Mouse (Mus musculus): Measurements from ENCODE around the gene Rassf3.

Rassf3 gene

GRCm38 (mm10) chr10:121429581-121429980, 46.6 kb downstream of the Rassf3 start:
- no peak for DNase-seq (ENCODE audit: low spot score)

- DNase-seq (ENCODE audit: low spot score) = no peak
Observed at GRCm38 (mm10) chr10:121429089-121429488, 47.1 kb downstream of the Rassf3 start.

GRCm38 (mm10) chr10:121428011-121428711, 48.0 kb downstream of the Rassf3 start:
- DNase-seq (ENCODE audit: low spot score) = no peak

GRCm38 (mm10) chr10:121427136-121427535, 49.0 kb downstream of the Rassf3 start:
- no peak for DNase-seq (ENCODE audit: low spot score)

GRCm38 (mm10) chr10:121426458-121427070, 49.6 kb downstream of the Rassf3 start:
- no peak for DNase-seq (ENCODE audit: low spot score)

- DNase-seq (ENCODE audit: low spot score) = no peak
Observed at GRCm38 (mm10) chr10:121425506-121426025, 50.6 kb downstream of the Rassf3 start.

- DNase-seq (ENCODE audit: low spot score) = no peak
Observed at GRCm38 (mm10) chr10:121425079-121425478, 51.1 kb downstream of the Rassf3 start.

GRCm38 (mm10) chr10:121424455-121424854, 51.7 kb downstream of the Rassf3 start:
- DNase-seq (ENCODE audit: low spot score) = no peak

GRCm38 (mm10) chr10:121423541-121424349, 52.4 kb downstream of the Rassf3 start:
- DNase-seq (ENCODE audit: low spot score) = no peak

GRCm38 (mm10) chr10:121422294-121422693, 53.9 kb downstream of the Rassf3 start:
- DNase-seq (ENCODE audit: low spot score) = no peak

- DNase-seq (ENCODE audit: low spot score) = no peak
Observed at GRCm38 (mm10) chr10:121421657-121422290, 54.4 kb downstream of the Rassf3 start.

GRCm38 (mm10) chr10:121421023-121421422, 55.1 kb downstream of the Rassf3 start:
- DNase-seq (ENCODE audit: low spot score) = no peak

GRCm38 (mm10) chr10:121419640-121420470, 56.3 kb downstream of the Rassf3 start:
- no peak for DNase-seq (ENCODE audit: low spot score)

- DNase-seq (ENCODE audit: low spot score) = no peak
Observed at GRCm38 (mm10) chr10:121418835-121419234, 57.3 kb downstream of the Rassf3 start.

- DNase-seq (ENCODE audit: low spot score) = no peak
Observed at GRCm38 (mm10) chr10:121414127-121414526, 62.0 kb downstream of the Rassf3 start.

GRCm38 (mm10) chr10:121412824-121413223, 63.3 kb downstream of the Rassf3 start:
- DNase-seq (ENCODE audit: low spot score) = no peak

- DNase-seq (ENCODE audit: low spot score) = no peak
Observed at GRCm38 (mm10) chr10:121411721-121412455, 64.3 kb downstream of the Rassf3 start.

GRCm38 (mm10) chr10:121409717-121410116, 66.4 kb downstream of the Rassf3 start:
- no peak for DNase-seq (ENCODE audit: low spot score)

- no peak for DNase-seq (ENCODE audit: low spot score)
Observed at GRCm38 (mm10) chr10:121403946-121404345, 72.2 kb downstream of the Rassf3 start.

GRCm38 (mm10) chr10:121403104-121403503, 73.0 kb downstream of the Rassf3 start:
- no peak for DNase-seq (ENCODE audit: low spot score)

GRCm38 (mm10) chr10:121401005-121401404, 75.1 kb downstream of the Rassf3 start:
- DNase-seq (ENCODE audit: low spot score) = no peak

Measured in urinary bladder, postnatal 10 days (tissue).